Mouse (Mus musculus): Measurements from ENCODE around the gene Fhit. TPM values are rescaled to one million over a fixed set of nuclear protein-coding genes. Genes with fewer than 3 reads are reported as not detected.
"Not testable (repeated sequence)": the region's sequence is repeated elsewhere in the genome, so short reads cannot be mapped to it uniquely, and the experiment has no call there.

Gene Fhit
- polyA plus RNA-seq, 1 experiment from 2014 or later = 5.0 TPM

DNA sequence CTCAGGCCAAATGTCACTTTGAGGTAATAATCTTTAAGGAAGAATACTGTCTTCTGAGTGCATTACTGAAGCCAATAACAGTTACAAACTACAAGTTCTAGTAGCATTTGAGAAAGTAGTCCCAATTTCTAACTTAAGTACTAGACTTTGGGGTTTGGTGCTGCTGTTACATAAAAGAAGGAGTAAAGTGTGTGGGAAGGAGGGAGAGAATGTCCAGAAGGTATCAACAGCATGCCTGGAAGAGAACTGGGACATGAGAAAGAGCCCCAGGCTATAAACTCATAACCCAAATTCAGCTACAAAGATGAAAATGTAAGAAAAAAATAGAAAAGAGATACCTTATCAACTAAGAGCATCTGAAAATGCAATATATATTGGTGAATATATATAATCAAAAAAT is 101.6 kb downstream of the Fhit start:
- no peak for ATAC-seq (replicated peaks; ENCODE audit: insufficient number of reproducible peaks, low FRiP score, low TSS enrichment, low read depth)
- no peaks in the 10 kb centered on the region for H3K4me1 ChIP-seq (ENCODE audit: control insufficient read depth, insufficient read depth, low read length)

DNA sequence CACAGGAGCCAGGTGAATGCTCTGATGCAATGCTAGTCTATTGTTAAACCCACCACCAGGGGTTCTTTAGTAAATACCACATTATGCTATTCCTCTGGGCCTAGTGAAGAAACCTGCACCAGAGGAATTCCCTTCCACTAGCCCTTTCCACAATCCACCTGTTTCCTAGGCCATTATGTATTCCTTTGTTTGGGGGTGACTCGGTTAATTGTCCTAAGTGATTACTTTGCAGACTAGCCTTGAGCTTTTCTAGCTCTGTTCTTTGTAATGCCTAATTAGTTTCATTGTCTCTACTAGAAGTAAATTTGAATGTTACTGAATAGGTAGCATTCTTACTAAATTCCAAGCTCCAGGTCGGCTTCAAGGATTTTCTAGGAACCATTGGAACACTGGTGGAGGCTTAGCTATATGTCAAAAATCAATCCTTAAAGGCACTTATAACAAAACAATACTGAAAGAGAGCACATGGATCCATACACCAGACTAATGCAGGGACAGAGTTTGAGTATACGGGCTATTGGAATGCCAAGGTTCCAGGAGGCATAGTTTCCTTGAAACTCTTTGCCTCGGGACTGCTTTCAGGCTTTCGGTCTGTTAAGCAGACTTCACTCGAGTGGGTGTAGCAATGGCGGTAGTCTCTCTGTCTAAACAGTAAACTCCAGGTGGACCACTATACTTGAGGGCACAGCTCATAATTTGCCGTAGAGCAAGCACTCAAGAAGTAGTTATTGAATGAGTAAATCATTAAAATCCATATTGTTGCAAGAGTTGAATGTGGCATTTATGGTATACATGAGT is 122.1 kb downstream of the Fhit start:
- H3K4me3 ChIP-seq (ENCODE audit: low read depth, low read length); H3K9ac ChIP-seq (replicated peaks; ENCODE audit: low read length); DNase-seq (ENCODE audit: low spot score); H3K9me3 ChIP-seq (replicated peaks; ENCODE audit: control insufficient read depth, low read length); H3K27me3 ChIP-seq (ENCODE audit: control insufficient read depth, insufficient read depth, low read length); ATAC-seq (replicated peaks; ENCODE audit: insufficient number of reproducible peaks, low FRiP score, low TSS enrichment, low read depth); H3K27ac ChIP-seq (replicated peaks; ENCODE audit: low read depth, low read length); H3K4me2 ChIP-seq (ENCODE audit: low read depth, low read length); H3K36me3 ChIP-seq (replicated peaks; ENCODE audit: control insufficient read depth, insufficient read depth, low read depth, low read length); H3K4me1 ChIP-seq (ENCODE audit: control insufficient read depth, insufficient read depth, low read length): not testable (repeated sequence)
- 59% methylated on average over 8 of the region's 8 CpGs for WGBS

More for the DNA sequence above, 101.6 kb downstream of the Fhit start:
- H3K4me3 ChIP-seq (ENCODE audit: low read depth, low read length) = no peak overlapping the region
- no peaks in the 10 kb centered on the region for H3K36me3 ChIP-seq (replicated peaks; ENCODE audit: control insufficient read depth, insufficient read depth, low read depth, low read length)
- H3K27me3 ChIP-seq (ENCODE audit: control insufficient read depth, insufficient read depth, low read length) = no peaks in the 10 kb centered on the region
- no peak overlapping the region for H3K27ac ChIP-seq (replicated peaks; ENCODE audit: low read depth, low read length)
- DNase-seq (ENCODE audit: low spot score) = no peak
- H3K4me2 ChIP-seq (ENCODE audit: low read depth, low read length) = no peak overlapping the region
- no peaks in the 10 kb centered on the region for H3K9me3 ChIP-seq (replicated peaks; ENCODE audit: control insufficient read depth, low read length)
- no peak overlapping the region for H3K9ac ChIP-seq (replicated peaks; ENCODE audit: low read length)

DNA sequence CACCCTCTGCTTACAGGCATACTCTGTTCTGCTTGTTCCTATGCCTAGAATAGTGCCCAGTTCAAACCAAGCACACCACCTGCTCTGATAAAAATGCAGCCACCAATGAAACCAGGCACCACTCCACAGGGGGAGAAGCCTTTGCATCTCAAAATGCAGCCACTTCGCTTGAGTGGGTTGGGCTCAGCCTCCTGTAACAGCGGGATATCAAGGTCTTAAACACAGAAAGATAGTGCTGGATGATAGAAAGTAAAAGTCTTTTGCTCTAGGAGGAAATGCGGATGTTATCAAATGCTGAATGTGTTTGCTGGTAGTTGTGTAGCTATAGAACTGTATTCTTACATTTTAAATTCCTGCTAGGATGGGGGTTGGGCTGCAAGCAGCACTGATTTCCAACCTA is 140.4 kb downstream of the Fhit start:
- no peak overlapping the region for H3K4me3 ChIP-seq (ENCODE audit: low read depth, low read length)
- no peak overlapping the region for H3K27ac ChIP-seq (replicated peaks; ENCODE audit: low read depth, low read length)
- H3K36me3 ChIP-seq (replicated peaks; ENCODE audit: control insufficient read depth, insufficient read depth, low read depth, low read length) = no peaks in the 10 kb centered on the region
- H3K27me3 ChIP-seq (ENCODE audit: control insufficient read depth, insufficient read depth, low read length) = no peaks in the 10 kb centered on the region
- no peak for DNase-seq (ENCODE audit: low spot score)
- no peak for ATAC-seq (replicated peaks; ENCODE audit: insufficient number of reproducible peaks, low FRiP score, low TSS enrichment, low read depth)
- H3K4me1 ChIP-seq (ENCODE audit: control insufficient read depth, insufficient read depth, low read length) = no peaks in the 10 kb centered on the region
- H3K4me2 ChIP-seq (ENCODE audit: low read depth, low read length) = no peak overlapping the region
- WGBS = 29% methylated on average over 3 of the region's 3 CpGs
- no peaks in the 10 kb centered on the region for H3K9me3 ChIP-seq (replicated peaks; ENCODE audit: control insufficient read depth, low read length)
- no peak overlapping the region for H3K9ac ChIP-seq (replicated peaks; ENCODE audit: low read length)

DNA sequence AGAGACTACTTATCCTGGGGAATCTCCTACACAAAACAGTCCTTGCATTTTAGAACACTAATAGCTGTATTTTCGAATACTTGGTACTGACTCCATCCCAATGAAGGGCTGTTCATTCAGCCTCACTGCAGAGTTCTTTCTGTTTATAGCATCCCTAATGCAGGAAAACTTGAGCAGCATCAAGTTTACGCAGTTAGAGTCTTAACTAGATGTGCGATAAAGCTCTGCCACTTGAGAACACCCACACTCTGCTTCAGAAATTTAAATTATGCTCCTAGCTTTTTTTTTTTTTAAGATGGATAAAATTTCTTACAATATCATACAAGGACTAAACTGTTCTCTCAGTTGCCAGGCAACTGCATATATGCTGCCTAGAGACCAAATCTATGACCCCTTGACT is 183.2 kb downstream of the Fhit start:
- Histone ChIP-seq H3K9ac (replicated peaks; ENCODE audit: low read length) (no peak overlapping the region), H3K4me3 (ENCODE audit: low read depth, low read length) (no peak overlapping the region), H3K9me3 (replicated peaks; ENCODE audit: control insufficient read depth, low read length) (no peaks in the 10 kb centered on the region), H3K27me3 (ENCODE audit: control insufficient read depth, insufficient read depth, low read length) (no peaks in the 10 kb centered on the region), H3K27ac (replicated peaks; ENCODE audit: low read depth, low read length) (no peak overlapping the region), H3K36me3 (replicated peaks; ENCODE audit: control insufficient read depth, insufficient read depth, low read depth, low read length) (no peaks in the 10 kb centered on the region), H3K4me1 (ENCODE audit: control insufficient read depth, insufficient read depth, low read length) (no peaks in the 10 kb centered on the region), H3K4me2 (ENCODE audit: low read depth, low read length) (no peak overlapping the region)
- WGBS = 95% methylated on average over 3 of the region's 3 CpGs
- DNase-seq (ENCODE audit: low spot score) (no peak), ATAC-seq (replicated peaks; ENCODE audit: insufficient number of reproducible peaks, low FRiP score, low TSS enrichment, low read depth) (no peak)

DNA sequence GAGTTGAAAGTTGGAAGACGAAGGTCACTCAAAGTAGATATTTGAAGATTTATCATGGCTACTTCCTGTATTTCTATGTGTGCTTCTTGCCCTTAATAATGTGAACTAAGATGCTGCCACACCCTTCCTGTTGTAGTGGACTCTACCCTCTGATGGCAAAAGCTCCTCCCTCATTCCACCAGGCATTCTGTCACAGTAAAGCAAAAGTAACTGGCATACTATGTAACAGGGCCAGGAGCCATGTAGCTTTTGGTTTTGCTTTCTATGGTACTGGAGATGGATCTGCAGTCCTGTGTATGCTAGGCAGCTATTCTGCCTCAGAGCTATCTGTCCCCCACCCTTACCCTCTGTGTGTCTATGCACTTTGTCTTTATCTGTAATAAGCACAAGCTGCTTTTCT is 220.2 kb downstream of the Fhit start:
- H3K9me3 ChIP-seq (replicated peaks; ENCODE audit: control insufficient read depth, low read length) = no peaks in the 10 kb centered on the region
- no peak overlapping the region for H3K4me2 ChIP-seq (ENCODE audit: low read depth, low read length)
- 93% methylated on average over 1 of the region's 1 CpGs for WGBS
- H3K4me1 ChIP-seq (ENCODE audit: control insufficient read depth, insufficient read depth, low read length) = no peaks in the 10 kb centered on the region
- no peak for DNase-seq (ENCODE audit: low spot score)
- H3K4me3 ChIP-seq (ENCODE audit: low read depth, low read length) = no peak overlapping the region
- no peaks in the 10 kb centered on the region for H3K27me3 ChIP-seq (ENCODE audit: control insufficient read depth, insufficient read depth, low read length)
- no peak overlapping the region for H3K27ac ChIP-seq (replicated peaks; ENCODE audit: low read depth, low read length)
- no peak for ATAC-seq (replicated peaks; ENCODE audit: insufficient number of reproducible peaks, low FRiP score, low TSS enrichment, low read depth)
- no peak overlapping the region for H3K9ac ChIP-seq (replicated peaks; ENCODE audit: low read length)
- H3K36me3 ChIP-seq (replicated peaks; ENCODE audit: control insufficient read depth, insufficient read depth, low read depth, low read length) = no peaks in the 10 kb centered on the region

DNA sequence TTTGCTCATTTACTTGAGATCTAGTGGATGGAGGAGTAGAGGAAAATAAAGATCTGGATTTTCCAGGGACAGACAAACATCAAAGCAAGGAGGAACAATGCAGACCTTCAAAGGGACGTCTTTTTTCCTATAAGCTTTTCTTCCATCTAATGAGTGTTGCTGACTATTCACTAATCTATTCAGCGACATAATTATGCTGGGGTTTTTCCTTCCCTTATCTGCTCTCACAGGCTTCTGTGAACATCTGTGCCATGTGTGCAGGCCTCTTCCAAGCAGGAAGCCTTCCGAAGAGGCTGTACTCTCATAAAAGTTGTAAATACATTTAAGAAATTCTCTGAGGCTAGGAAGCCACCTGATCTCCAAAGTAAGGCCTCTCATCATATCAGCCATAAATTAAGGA is 228.2 kb downstream of the Fhit start:
- H3K27me3 ChIP-seq (ENCODE audit: control insufficient read depth, insufficient read depth, low read length) = no peaks in the 10 kb centered on the region
- no peak overlapping the region for H3K9ac ChIP-seq (replicated peaks; ENCODE audit: low read length)
- no peak overlapping the region for H3K4me2 ChIP-seq (ENCODE audit: low read depth, low read length)
- 48% methylated on average over 3 of the region's 3 CpGs for WGBS
- ATAC-seq (replicated peaks; ENCODE audit: insufficient number of reproducible peaks, low FRiP score, low TSS enrichment, low read depth) (no peak), DNase-seq (ENCODE audit: low spot score) (no peak)
- no peak overlapping the region for H3K4me3 ChIP-seq (ENCODE audit: low read depth, low read length)
- H3K27ac ChIP-seq (replicated peaks; ENCODE audit: low read depth, low read length) = no peak overlapping the region
- H3K36me3 ChIP-seq (replicated peaks; ENCODE audit: control insufficient read depth, insufficient read depth, low read depth, low read length) = no peaks in the 10 kb centered on the region
- H3K9me3 ChIP-seq (replicated peaks; ENCODE audit: control insufficient read depth, low read length) = no peaks in the 10 kb centered on the region
- no peaks in the 10 kb centered on the region for H3K4me1 ChIP-seq (ENCODE audit: control insufficient read depth, insufficient read depth, low read length)

DNA sequence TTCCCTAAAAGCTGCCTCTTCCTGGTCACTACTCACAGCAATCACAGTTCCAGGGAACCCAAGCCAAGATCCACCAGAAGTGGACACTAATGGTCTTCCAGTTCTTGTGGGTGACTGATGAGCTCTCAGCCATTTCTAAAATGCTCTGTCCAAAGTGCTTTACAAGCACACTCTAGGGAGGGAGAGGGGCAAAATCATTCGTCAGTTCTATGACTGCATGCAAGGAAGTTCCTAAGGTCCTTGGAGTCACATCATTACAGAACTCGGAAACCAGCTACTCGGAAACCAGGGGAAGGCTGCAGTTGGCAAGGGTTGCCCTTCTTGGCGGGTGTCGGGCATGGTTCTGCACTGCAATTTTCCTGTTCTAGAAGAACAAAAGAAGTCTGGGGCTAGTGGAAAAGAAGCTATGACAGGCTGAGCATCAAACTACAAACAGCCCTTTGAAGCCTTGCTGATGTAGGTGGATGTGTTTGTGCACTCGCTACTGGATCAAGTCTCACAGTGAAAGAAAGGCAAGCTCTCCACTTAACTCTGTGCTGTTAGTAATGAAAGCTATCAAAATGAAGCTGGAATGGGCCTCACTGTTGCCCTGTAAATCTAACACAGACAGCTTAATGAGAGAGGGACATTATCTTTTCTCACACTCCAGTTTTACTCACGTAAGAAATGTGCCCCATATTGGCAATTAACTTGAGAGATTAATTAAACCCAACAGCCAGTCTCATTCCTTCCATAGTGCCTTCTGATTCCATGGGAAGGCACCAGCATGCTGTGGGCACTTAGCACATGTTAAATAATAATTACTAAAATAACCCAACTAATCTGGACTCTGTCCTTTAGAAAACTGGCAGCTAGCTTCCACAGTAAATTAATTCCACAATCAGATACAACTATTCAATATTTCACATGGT is 243.7 kb downstream of the Fhit start:
- no peak overlapping the region for H3K9ac ChIP-seq (replicated peaks; ENCODE audit: low read length)
- H3K4me3 ChIP-seq (ENCODE audit: low read depth, low read length) = no peak overlapping the region
- H3K27ac ChIP-seq (replicated peaks; ENCODE audit: low read depth, low read length) = no peak overlapping the region
- H3K4me1 ChIP-seq (ENCODE audit: control insufficient read depth, insufficient read depth, low read length) = no peaks in the 10 kb centered on the region
- no peaks in the 10 kb centered on the region for H3K27me3 ChIP-seq (ENCODE audit: control insufficient read depth, insufficient read depth, low read length)
- H3K36me3 ChIP-seq (replicated peaks; ENCODE audit: control insufficient read depth, insufficient read depth, low read depth, low read length) = no peaks in the 10 kb centered on the region
- H3K4me2 ChIP-seq (ENCODE audit: low read depth, low read length) = no peak overlapping the region
- 77% methylated on average over 7 of the region's 7 CpGs for WGBS
- ATAC-seq (replicated peaks; ENCODE audit: insufficient number of reproducible peaks, low FRiP score, low TSS enrichment, low read depth) (no peak), DNase-seq (ENCODE audit: low spot score) (no peak)
- no peaks in the 10 kb centered on the region for H3K9me3 ChIP-seq (replicated peaks; ENCODE audit: control insufficient read depth, low read length)

DNA sequence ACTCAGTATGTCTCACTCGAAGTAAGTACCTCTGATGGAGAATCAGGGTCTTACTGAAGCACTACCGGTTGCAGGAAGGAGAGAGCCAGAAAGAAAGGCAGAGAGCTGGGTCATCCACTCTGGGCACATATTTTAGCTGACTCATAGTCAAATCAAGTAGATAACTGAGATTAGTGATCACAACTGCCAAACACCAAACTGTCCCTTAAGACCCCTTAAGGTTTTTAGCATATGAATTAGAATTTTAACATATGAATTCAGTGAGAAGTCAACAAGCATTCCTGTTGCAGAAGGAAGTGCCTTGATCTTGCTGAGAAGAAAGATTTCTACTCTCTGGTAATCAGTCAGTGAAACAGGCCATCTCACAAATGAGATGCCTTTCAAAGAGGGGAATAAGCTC is 253.8 kb downstream of the Fhit start:
- H3K27me3 ChIP-seq (ENCODE audit: control insufficient read depth, insufficient read depth, low read length) = no peaks in the 10 kb centered on the region
- no peaks in the 10 kb centered on the region for H3K9me3 ChIP-seq (replicated peaks; ENCODE audit: control insufficient read depth, low read length)
- 80% methylated on average over 2 of the region's 2 CpGs for WGBS
- H3K4me1 ChIP-seq (ENCODE audit: control insufficient read depth, insufficient read depth, low read length) = no peaks in the 10 kb centered on the region
- H3K9ac ChIP-seq (replicated peaks; ENCODE audit: low read length) = no peak overlapping the region
- no peak for ATAC-seq (replicated peaks; ENCODE audit: insufficient number of reproducible peaks, low FRiP score, low TSS enrichment, low read depth)
- H3K27ac ChIP-seq (replicated peaks; ENCODE audit: low read depth, low read length) = no peak overlapping the region
- no peak overlapping the region for H3K4me2 ChIP-seq (ENCODE audit: low read depth, low read length)
- H3K4me3 ChIP-seq (ENCODE audit: low read depth, low read length) = no peak overlapping the region
- H3K36me3 ChIP-seq (replicated peaks; ENCODE audit: control insufficient read depth, insufficient read depth, low read depth, low read length) = no peaks in the 10 kb centered on the region
- no peak for DNase-seq (ENCODE audit: low spot score)
